Mouse (Mus musculus) frontal cortex, postnatal 36 days (tissue): ENCODE measurements around the gene Rapsn.

Source experiments
- DNase-seq, 2 experiments: peaks; one replicate each; pipeline ENCODE4 v3.0.0; 2022; ENCODE audit warnings: low spot score in 2 of 2

Gene Rapsn

DNA sequence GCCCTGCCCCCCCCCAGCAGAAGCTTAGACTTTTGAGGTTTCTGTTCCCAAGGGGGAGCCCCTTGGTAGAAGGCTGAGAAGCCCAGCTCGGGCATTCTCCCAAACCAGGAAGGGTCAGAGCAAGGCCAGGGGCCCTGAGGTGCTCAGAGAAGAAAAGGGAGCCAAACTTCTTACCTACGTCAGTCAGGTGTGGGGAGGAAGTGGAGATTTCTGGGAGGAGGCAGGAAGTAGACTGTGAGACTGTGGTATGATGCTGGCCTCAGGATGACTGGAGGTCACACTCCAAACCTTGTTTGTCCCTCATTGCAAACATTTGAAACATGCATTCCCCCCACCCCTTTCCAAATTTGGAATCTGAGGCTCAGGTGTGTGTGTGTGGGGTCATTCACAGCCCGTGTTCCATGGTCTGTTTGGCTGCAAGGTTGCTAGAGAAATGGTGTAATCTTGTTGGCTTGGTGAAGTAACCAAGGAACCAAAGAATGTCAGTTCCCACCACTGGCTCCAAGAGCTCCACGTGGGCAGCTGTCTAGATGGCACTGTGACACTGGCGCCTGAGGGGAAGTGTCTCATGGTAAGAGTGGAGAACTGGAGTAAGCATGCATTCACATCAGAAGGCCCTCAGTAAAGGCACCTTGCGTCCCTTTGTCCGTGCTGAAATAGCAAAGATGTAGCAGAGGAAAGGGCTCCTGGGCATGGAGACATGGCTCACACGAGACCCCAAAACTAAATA lies 45.5 kb downstream of the Rapsn start:
- no peak for DNase-seq

DNA sequence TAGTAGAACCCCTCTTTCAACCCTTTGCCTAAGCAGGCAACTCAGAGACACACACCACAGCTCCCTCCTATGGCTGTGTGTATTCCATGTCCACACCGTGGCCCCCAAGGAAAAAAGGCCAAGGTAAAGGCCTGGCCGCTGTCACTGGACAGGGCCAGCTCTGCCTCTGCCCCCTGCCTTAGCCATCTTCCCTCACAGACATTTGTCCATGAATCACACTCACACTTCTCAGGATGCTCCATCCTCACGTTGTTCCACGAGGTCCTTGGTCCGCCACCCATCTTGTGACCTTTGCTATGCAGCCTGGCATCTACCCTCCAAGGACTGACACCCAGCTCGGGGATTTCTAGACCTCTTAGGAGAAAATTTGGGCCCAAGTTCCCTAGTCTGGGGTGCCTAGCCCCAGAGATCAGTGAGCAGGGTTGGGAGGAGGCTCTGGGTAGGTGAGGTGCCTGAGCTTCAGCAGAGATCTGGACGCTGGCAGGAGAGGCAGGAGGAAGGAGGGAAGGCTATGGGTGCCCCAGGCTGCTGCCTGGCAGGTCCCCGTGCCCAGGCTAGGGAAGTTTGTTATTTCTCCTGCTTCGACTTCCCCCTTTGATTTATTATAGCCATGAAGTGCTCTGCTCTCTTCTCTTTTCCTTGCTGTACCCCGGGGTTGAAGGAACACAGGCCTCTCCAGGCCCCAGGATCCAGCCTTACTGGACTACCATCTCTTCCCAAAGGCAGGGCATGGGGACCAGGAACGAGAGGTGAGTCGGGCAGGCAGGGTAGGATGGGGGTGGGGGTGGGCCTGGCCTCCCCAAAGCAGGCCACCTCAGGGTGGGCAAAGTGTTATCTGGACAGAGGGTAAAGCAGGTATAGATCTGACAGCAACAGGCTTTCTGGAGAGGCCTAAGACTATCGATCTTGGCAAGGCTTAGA lies 46.6 kb downstream of the Rapsn start, which contains the start of gene Spi1:
Gene Spi1 (plus strand): TSS at position 616 of the 921 bp plus-strand sequence.
- DNase-seq: no peak

DNA sequence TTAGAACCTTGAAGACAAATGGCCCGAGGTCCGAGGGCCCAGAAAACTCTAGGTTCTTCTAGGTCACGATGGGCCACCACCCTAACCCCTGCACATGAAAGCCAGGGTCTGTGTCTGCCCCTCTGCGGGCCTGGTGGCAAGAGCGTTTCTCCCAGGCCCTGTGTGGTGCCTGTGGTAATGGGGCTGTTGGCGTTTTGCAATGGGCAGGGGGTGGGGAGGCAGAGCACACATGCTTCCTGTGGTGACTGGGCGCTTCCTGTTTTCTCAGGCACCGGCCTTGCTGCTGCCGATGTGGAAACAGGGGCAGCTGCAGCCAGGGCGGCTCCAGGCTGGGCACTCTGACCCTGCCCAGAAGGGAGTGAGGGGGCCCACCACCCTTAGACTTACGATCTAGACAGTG lies 47.4 kb downstream of the Rapsn start:
- DNase-seq: no peak

DNA sequence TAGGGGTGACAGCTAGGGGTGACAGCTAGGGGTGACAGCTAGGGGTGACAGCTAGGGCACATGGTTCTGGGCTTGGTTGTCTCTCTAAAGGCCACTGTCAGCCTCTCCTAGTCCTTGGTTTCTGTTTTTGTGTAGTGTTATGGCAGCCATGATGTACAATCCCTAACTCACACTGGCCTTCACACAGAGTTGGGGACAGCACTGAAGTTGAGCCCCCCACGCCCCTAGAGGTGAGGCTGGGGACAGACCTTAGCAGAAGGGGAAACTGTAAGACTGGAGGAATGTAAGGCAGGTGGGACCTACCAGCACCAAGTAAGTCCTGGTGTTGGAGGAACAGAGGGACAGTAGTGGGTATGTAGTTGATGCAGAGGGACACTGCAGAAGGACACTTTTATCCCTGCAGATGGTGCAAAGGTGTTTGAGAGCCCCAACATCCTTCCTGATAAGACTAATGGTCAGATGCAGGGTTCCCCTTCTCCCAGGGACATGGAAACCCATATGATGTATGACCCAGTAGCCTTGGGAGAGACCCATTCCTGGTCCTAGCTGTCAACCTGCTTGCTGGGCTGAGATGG lies 48.0 kb downstream of the Rapsn start:
- DNase-seq: no peak

DNA sequence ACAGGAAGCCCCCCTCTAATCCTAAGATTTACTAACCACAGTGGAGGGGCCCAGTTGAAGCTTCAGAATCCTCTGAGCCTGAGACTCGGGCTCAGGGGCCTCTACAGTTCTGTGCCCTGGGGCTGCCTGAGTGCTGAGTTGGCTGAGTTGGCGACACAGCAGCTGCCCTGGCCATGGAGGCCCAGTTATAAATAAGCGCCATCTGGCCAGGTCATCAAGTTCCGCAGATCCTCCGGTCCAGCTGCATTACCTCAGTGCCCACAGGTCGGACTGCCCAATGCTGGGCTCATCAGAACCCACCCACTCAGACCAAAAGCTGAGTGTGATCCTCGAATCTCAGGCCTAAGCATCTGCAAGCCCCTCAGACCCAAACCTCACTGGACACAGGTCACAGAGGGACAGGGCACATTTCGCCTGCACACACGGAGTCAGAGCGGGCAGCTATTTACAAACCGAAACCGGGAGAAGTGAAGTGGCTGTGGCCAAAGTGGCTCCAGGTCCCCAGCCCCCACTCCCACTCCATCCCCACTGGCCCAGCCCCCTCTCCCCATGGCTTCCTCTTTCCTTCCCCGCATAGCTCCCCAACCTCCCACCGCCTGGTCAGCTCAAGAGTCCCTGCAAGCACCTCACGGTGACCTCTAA lies 48.9 kb downstream of the Rapsn start:
- no peak for DNase-seq

DNA sequence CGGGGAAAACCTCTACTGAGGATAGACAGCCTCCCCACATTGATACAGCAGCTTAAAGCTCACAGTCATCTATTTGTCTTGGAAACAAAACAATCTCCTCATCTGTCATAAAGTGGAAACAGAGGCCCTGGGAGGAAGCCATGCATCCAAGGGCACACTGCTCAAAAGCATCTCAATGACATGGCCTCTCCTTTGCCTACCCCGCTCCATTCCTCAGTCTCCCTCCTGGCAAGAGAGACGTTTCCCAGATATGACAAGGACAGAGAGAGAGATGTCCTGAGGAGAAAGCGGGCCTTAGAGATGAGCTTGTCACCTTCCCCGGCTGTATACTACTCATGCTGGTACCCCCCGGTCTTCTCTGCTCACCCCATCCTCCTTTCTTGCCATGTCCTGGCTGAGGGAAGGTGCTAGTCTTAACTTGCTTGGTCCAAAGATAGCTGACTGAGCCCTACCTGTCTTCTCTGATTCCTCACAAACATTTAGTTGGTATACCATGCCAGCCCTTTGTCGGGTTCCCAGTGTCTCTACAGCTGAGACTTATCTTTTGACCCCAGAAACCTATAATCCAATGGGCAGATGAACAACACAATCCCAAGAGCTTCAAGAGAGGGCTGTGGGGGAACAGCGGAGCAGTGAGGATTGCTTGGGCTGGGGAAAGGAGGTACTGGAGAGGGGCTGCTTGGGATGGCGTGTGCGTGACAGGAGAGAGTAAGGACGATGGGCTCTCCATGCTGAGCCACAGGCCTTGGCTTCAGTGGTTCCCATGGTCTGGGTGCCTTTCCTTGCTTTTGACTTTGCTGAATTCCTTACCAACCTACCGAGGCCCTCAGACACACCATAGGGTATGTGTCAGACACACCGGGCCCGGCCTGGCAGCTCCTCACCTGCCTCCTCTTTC lies 50.3 kb downstream of the Rapsn start:
- DNase-seq: no peak

DNA sequence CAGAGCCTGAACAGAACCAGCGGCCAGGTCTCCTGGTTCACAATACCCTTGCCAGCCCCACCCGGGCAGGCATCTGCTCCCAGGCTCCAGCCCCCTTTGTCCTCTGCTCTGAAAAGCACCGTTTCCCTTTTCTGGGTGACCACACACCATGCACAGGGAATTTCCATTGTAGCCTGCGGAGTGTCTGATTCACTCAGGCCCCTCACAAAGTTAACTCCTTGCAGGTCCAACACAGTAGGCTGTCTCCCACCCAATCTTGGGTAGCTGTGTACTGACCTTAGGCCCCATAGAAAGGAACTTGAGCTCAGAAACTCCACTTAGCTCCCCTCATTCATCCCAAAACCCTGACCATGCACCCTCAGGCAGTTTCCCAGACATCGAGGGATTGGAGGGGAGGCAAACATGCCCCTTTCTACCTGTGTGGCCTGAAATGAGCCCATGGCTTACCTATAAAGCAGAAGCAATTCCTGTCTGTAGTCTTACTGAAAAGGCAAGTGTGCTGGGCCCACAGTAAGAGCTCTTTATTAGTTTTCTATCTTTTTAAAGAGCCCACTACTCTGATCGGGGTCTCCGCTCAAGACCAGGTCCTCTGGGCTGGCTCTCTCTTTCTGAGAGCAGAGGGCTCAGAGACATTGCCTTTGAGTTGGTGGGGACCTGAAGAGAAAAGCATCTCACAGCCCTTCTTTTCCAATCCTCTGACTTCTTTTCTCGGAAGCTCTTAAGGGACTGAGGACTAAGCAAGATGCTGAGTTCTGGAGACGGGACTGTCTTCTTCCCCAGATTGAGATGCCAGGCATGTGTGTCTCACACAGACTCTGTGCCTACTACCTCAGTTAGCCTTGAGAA lies 51.2 kb downstream of the Rapsn start:
- DNase-seq: no peak

DNA sequence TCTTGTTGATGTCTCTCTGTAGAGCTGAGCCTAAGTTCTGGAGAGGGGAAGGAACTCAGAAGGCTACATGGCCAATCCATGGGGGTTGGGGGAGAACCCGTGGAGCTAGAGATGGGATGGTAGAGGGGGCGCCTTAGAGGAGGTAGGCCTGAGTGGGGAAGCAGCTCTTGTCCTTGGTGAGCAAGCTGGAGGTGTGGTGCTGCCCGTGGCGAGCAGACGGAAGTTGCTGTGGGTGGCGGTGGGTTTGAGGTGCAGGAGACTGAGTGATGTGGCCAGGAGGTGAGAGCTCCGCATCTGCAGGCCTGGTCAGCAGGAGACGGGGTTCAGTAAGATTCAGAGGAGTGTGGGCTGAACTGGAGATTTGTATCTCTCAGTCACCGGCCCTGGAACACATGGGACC lies 52.0 kb downstream of the Rapsn start:
- DNase-seq: no peak

DNA sequence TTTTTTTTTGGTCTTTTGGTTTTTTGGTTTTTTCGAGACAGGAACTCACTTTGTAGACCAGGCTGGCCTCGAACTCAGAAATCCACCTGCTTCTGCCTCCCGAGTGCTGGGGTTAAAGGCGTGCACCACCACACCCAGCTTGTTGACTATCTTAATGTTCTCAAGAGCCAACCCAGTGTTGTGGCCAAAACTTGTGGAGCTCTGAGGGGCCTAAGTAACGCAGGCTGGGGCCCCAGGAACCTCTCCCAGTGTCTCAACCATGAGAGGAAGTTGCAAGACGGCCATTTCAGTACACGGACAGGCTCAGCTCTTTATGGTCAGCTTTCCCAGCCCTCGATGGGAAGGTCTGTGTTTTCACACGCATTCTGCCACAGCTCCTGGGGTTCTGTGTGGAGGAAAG lies 53.6 kb downstream of the Rapsn start:
- no peak for DNase-seq

DNA sequence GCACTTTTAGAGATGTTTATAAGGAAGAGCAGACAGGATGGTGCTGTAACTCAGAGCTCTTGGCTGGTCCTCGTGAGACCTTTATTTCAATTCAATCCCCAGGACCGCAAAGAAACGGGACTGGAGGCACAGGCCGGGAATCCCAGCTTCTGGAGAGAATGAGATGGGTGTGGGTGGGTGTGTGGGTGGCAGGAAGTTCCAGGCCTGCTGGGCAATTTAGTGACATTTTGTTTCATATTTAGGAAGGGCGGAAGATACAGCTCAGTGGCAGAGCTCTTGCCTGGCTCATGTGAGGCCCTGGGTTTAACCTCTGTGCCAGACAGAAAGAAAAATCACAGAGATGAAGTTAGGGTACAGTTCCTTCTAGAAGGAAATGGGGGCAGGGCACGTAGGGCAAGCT lies 54.8 kb downstream of the Rapsn start:
- DNase-seq: no peak

DNA sequence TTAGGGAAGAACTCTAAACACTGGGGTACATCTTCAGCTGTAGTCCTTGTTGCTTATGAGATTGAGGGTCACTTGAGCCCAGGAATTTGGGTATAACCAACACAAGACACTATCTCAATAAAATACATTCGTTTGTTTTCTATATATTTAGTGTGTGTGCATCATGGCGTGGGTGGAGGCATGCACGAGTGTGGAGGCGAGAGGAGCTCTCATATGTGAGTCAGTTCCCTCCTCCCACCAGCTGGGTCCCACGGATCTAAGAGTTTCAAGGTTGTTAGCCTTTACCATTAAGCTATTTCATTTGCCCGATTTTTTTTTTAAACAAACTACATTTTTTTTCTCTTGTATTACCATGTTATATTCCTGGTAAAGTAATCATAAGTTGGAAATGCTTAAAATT lies 55.4 kb downstream of the Rapsn start:
- no peak for DNase-seq
